Mouse (Mus musculus) heart, adult 2 months (tissue): Measurements from ENCODE around the gene Acsl1.

ENCODE experiments used
- CTCF ChIP-seq: fragments of 200-600 bp; IDR thresholded peaks from 2 replicates; pipeline ENCODE4 v1.8.1; 2022; ENCODE audit warnings: antibody characterized with exemption, mild to moderate bottlenecking, moderate library complexity
- POLR2A ChIP-seq: fragments of 200-500 bp; IDR thresholded peaks from 2 replicates; pipeline ENCODE4 v1.6.1; 2011; ENCODE audit warnings: mild to moderate bottlenecking, low read depth, low read length, control low read depth; ENCODE audit not compliant: insufficient read depth

GRCm38 (mm10) chr8:46504196-46504595 is 33.4 kb downstream of the Acsl1 start:
- TF ChIP-seq CTCF (no peak), POLR2A (no peak)
